Mouse (Mus musculus) gonadal fat pad, adult 2 months (tissue): ENCODE data around the gene Psmd1. TPM values are rescaled to one million over a fixed set of nuclear protein-coding genes. Genes with fewer than 3 reads are reported as not detected.
A peak's percentile ranks its signal among the peaks of the same experiment; 100 is the strongest.

ENCODE experiments used
- DNase-seq: peaks from one replicate; pipeline ENCODE4 v3.0.0-alpha.2; 2012; ENCODE audit warnings: low read depth
- polyA plus RNA-seq: library from polyadenylated mRNA; depleted of rRNA; stranded (reverse); fragments of >200 nt; gene quantifications from 2 replicates; pipeline ENCODE4 v1.2.3, GENCODE M21; 2012

The Psmd1 gene
- polyA plus RNA-seq, 1 experiment = 84.6 TPM

- DNase-seq = peak; percentile 49
Observed at GRCm38 (mm10) chr1:86058856-86059769, 5.1 kb upstream of the Psmd1 start.

- DNase-seq = no peak
Observed at GRCm38 (mm10) chr1:86062523-86062922, 1.7 kb upstream of the Psmd1 start.

GRCm38 (mm10) chr1:86076565-86076964 lies 12.4 kb downstream of the Psmd1 start:
- no peak for DNase-seq

GRCm38 (mm10) chr1:86094413-86094812 lies 30.2 kb downstream of the Psmd1 start:
- no peak for DNase-seq

GRCm38 (mm10) chr1:86105054-86105453 lies 40.9 kb downstream of the Psmd1 start:
- DNase-seq = no peak

GRCm38 (mm10) chr1:86111779-86112178 lies 47.6 kb downstream of the Psmd1 start, which contains the start of gene Htr2b:
Htr2b (minus strand) TSS chr1:86111970.
- DNase-seq = no peak

GRCm38 (mm10) chr1:86114141-86114540 lies 50.0 kb downstream of the Psmd1 start:
- no peak for DNase-seq

GRCm38 (mm10) chr1:86119549-86119948 lies 55.4 kb downstream of the Psmd1 start:
- DNase-seq = no peak

GRCm38 (mm10) chr1:86126036-86126435 lies 61.8 kb downstream of the Psmd1 start:
- no peak for DNase-seq

GRCm38 (mm10) chr1:86133337-86133736 lies 69.2 kb downstream of the Psmd1 start, which contains the start of gene Gm21972:
Gm21972 (plus strand) TSS chr1:86133637.
- DNase-seq = no peak

GRCm38 (mm10) chr1:86135315-86135714 lies 71.1 kb downstream of the Psmd1 start:
- DNase-seq = no peak

- no peak for DNase-seq
Observed at GRCm38 (mm10) chr1:86141081-86141480, 76.9 kb downstream of the Psmd1 start.

- DNase-seq = no peak
Observed at GRCm38 (mm10) chr1:86143165-86143564, 79.0 kb downstream of the Psmd1 start.

- no peak for DNase-seq
Observed at GRCm38 (mm10) chr1:86144001-86144944, 80.1 kb downstream of the Psmd1 start.

- peak; percentile 49 for DNase-seq
Observed at GRCm38 (mm10) chr1:86146293-86146692, 82.1 kb downstream of the Psmd1 start.

GRCm38 (mm10) chr1:86147557-86147956 lies 83.4 kb downstream of the Psmd1 start:
- no peak for DNase-seq

GRCm38 (mm10) chr1:86148161-86148560 lies 84.0 kb downstream of the Psmd1 start:
- DNase-seq = no peak

- no peak for DNase-seq
Observed at GRCm38 (mm10) chr1:86150929-86151328, 86.7 kb downstream of the Psmd1 start.

- no peak for DNase-seq
Observed at GRCm38 (mm10) chr1:86151376-86151775, 87.2 kb downstream of the Psmd1 start.

GRCm38 (mm10) chr1:86152618-86153017 lies 88.4 kb downstream of the Psmd1 start:
- no peak for DNase-seq

- peak; percentile 58 for DNase-seq
Observed at GRCm38 (mm10) chr1:86154133-86154823, 90.1 kb downstream of the Psmd1 start, which contains the start of gene Armc9. Armc9 (plus strand) TSS chr1:86154780.

GRCm38 (mm10) chr1:86154824-86155164 lies 90.6 kb downstream of the Psmd1 start:
- DNase-seq = no peak
